Mouse (Mus musculus): ENCODE measurements around the gene Rsbn1.

- TF ChIP-seq TAL1 (IDR thresholded peaks at IDR 0.05; ENCODE audit: low read length) (no peak), GATA1 (IDR thresholded peaks at IDR 0.05; ENCODE audit: low read length) (no peak)
These were observed 57.2 kb downstream of the Rsbn1 start for GRCm38 (mm10) chr3:103971157-103971556.
